Mouse (Mus musculus): ENCODE measurements around the gene Afp. TPM values are rescaled to one million over a fixed set of nuclear protein-coding genes. Genes with fewer than 3 reads are reported as not detected.

Gene Afp
- total RNA-seq, 2 experiments from 2014 or later, result not detected

DNA sequence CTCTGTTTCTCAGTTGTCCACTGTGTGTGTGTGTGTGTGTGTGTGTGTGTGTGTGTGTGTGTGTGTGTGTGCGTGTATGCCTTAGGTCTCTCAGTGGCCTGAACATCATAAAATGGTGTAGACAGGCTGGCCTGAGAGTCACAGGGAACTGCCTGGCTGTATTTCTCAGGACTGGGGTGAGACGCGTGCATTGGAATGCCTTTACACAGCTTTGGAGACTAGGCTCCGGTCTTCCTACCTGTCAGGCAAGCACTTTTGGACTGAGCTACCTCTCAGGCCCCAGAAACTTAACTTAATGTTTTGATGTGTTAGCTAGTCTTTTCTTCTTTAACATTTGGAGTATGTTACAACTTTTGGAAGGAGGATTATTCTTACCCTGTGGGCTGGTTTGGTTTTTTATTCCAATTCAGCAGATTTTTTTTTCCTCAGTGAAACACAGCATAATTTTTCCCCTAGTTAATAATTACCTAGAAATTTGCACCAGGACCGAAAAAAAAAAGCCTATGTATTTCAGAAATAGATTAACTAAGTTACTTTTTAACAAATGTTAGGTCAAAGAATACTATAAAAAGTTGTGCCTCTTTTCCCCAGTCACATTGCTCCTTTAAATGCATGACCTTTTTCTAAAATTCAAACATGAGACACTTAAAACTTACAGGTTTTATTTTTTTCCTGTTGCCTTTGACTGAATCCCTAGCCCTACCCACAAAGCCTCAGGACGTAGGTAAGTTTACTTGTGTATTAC, 28.0 kb downstream of the Afp start, which contains the start of gene Afm:
Gene Afm (plus strand): TSS at position 577 of the 745 bp plus-strand sequence.
- DNase-seq (ENCODE audit: low spot score in 2 of 2), result no peak
- H3K27ac ChIP-seq, result no peak within 1 kb of the TSS
- TF ChIP-seq CTCF (conservative IDR thresholded peaks at IDR 0.05), result no peak
- no peak within 1 kb of the TSS for H3K4me3 ChIP-seq

DNA sequence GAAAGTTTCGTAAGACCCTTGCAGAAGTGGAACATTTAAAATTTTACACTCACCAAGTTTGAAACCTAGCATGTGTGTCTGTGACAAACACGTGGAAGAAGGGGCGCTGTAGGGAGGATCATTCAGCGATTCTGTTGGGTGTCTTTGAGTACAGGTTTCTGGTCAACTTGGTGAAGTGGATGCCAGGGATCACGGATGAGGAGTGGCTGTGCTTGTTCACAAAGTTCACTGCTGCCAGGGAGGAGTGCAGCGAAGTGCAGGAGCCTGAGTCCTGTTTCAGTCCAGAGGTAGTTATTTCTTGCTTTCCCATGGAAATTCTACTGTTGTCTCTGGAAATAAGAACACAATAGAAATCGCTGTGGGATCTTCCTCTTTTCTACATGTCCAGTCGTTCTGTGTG, 60.7 kb downstream of the Afp start:
- no peak overlapping the region for H3K27ac ChIP-seq
- no peak for TF ChIP-seq CTCF (conservative IDR thresholded peaks at IDR 0.05)
- DNase-seq (ENCODE audit: low spot score in 2 of 2), result no peak

DNA sequence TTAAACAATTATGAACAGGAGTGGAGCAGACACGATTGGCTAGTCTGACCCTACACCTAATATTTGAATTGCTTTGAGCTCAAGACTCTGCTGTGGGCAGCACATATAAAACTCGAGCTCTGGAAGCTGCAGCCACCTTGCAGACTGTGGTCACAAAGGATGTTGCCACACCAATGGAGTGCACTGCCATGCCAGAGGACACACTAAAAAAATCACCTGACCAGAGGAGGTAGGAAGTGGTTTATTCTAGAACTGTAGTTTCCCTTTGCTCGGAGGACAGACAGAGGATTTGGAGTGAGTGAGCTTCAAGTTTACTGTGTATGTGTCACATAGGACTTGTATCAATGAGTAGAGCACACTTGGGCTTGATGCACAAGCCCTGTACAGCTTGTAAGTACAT, 65.5 kb downstream of the Afp start:
- no peak overlapping the region for H3K4me3 ChIP-seq
- TF ChIP-seq CTCF (conservative IDR thresholded peaks at IDR 0.05), result no peak

More for the DNA sequence above, 60.7 kb downstream of the Afp start:
- no peak overlapping the region for H3K4me3 ChIP-seq

More for the DNA sequence above, 65.5 kb downstream of the Afp start:
- DNase-seq (ENCODE audit: low spot score in 2 of 2), result no peak
- H3K27ac ChIP-seq, result no peak overlapping the region

Other genes with a start within 250 kb of the Afp start
- gene Ankrd17, start 124.2 kb upstream of the Afp start, total RNA-seq (2021), result 100 to 1,000 TPM; 110 to 118 TPM
- 1 to 10 TPM; 2.6 to 2.8 TPM for gene Gm9958, start 123.5 kb upstream of the Afp start, total RNA-seq (2021)
- gene Alb, start 29.8 kb upstream of the Afp start, total RNA-seq (2021), result not detected
- gene Afm, start 28.2 kb downstream of the Afp start, total RNA-seq (2021), result not detected
- gene 5830473C10Rik, start 70.4 kb downstream of the Afp start, total RNA-seq (2021), result not detected
- gene Rassf6, start 149.9 kb downstream of the Afp start, total RNA-seq (2021), result under 1 TPM; 0.74 to 0.96 TPM

Data from layer of hippocampus, adult 2 months (tissue).